Mouse (Mus musculus) erythroblast, embryonic 14.5 days (primary cell): ENCODE data around the gene Tnfrsf11a.

Source experiments
- GATA1 ChIP-seq: IDR thresholded peaks from 2 replicates; pipeline ENCODE4 v1.6.1; 2012; ENCODE audit warnings: low read length, inconsistent platforms, mixed read lengths
- TAL1 ChIP-seq: IDR thresholded peaks from 3 replicates; pipeline ENCODE4 v1.6.1; 2012; ENCODE audit warnings: low read length, inconsistent platforms, mixed read lengths

- no peak for TF ChIP-seq TAL1
- no peak for TF ChIP-seq GATA1
Observed at GRCm38 (mm10) chr1:105813709-105814061, 33.2 kb downstream of the Tnfrsf11a start.
